Mouse (Mus musculus) heart, postnatal 0 days (tissue): ENCODE data around the gene Ddo.

ENCODE experiments used
- CTCF ChIP-seq: IDR thresholded peaks from 2 replicates; pipeline ENCODE4 v1.5.1; 2016; ENCODE audit warnings: antibody characterized with exemption, control low read depth, low read depth
- EP300 ChIP-seq: IDR thresholded peaks from 2 replicates; pipeline ENCODE4 v1.6.1; 2016; ENCODE audit warnings: antibody characterized with exemption, low read depth

DNA sequence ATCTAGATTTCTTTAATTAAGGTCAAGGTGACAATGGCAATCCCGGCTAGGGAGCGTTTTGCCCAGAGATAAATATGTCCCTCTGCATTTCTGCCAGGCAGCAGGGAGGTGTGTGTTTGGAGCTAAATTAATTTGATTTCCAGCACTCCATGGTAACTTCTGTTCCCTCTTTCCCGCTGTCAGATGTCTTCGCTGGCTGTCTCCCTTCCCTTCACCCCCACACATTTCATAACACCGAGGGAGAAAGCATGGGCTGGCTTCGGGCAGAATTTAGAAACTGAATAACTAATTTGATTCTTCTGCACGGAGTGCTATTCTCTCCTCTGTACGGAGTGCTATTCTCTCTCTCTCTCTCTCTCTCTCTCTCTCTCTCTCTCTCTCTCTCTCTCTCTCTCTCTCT, 52.7 kb downstream of the Ddo start:
- no peak for TF ChIP-seq EP300
- no peak for TF ChIP-seq CTCF
